Mouse (Mus musculus) G1E (cell line): ENCODE data around the gene Gsto2.

Experiments used
- CTCF ChIP-seq: IDR thresholded peaks from 2 replicates; pipeline ENCODE4 v1.5.1; 2012; ENCODE audit warnings: low read depth, low read length, inconsistent platforms, mixed read lengths
- GATA1 ChIP-seq: IDR thresholded peaks from 2 replicates; pipeline ENCODE4 v1.6.1; 2012; ENCODE audit warnings: borderline replicate concordance, low read length, inconsistent platforms, mixed read lengths
- POLR2AphosphoS5 ChIP-seq: IDR thresholded peaks from 2 replicates; pipeline ENCODE4 v1.6.1; 2012; ENCODE audit warnings: low read depth, low read length, inconsistent platforms; ENCODE audit not compliant: insufficient replicate concordance
- TAL1 ChIP-seq: conservative IDR thresholded peaks from 2 replicates; pipeline ENCODE4 v1.6.1; 2012; ENCODE audit warnings: low read depth, low read length, inconsistent platforms, mixed read lengths

DNA sequence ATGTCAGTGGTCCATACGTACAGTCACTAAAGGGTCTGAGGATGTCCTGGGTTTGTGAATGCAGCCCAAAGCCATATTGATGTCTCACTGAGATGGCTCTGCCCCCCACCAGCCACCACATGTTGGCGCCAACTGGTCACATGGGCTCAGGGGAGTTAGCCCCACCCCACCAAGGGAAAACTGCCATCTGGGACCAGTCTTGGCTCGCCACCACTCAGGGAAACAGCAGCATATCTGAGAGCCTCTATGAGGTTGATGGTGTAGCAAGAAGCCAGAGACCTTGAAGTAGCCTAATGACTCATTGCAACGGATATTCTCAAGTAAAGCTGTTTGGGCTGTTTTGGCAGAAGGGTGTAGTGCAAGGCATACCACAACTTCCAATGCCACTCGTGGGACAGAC is 41.3 kb upstream of the Gsto2 start:
- TF ChIP-seq CTCF (no peak), GATA1 (no peak), TAL1 (no peak), POLR2AphosphoS5 (no peak)
